Mouse (Mus musculus): ENCODE measurements around the gene Zfp628. TPM values are rescaled to one million over a fixed set of nuclear protein-coding genes. Genes with fewer than 3 reads are reported as not detected.
A peak's percentile ranks its signal among the peaks of the same experiment; 100 is the strongest.

The Zfp628 gene
- 8.0 TPM for polyA plus RNA-seq (2012; fragmentation: generic; extraction: Trizol)

DNA sequence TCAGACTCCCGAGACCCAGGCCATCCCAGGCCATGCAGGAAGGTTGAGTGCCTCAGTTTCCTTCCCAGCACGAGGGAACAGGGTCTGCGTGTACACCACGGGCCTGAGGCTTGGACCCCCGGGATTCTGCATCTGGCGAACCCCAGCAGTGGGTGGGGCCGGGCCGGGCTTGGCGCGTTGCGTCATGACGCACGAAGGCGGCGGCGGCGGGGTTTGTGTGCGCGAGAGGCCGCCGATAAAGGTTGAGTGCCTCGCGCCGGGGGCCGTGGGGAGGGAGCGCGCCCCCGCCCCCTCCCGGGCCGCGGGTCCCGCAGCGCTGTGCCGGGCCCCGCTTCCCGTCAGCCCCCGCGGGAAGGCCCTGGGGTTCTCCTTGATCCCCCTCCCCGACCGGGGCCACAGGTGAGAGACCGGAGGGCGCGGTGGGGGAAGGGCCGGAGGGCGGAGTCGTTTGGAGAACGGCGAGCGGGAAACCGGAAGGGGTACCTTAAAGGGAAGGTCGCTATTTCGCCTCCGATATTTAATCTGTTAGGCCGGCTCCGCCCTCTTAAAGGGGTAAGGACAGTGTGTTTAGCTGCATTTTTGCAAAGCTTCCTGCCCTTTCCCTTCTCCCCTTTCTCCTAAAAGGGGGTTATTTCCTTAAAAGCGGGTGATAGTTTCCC is at the start of gene Zfp628:
Gene Zfp628, plus strand, starts transcription at position 211 of the 659 bp plus-strand sequence.
- TF ChIP-seq REST (IDR thresholded peaks at IDR 0.05; ENCODE audit: insufficient read depth, insufficient read length) (no peak), SRF (IDR thresholded peaks at IDR 0.05; ENCODE audit: control insufficient read depth, insufficient read length, low read depth) (peak; percentile 86), TCF12 (IDR thresholded peaks at IDR 0.05; ENCODE audit: insufficient read depth, poor library complexity, severe bottlenecking) (no peak), POLR2A (IDR thresholded peaks at IDR 0.05; ENCODE audit: insufficient read length, low read depth) (peak; percentile 90), MAX (IDR thresholded peaks at IDR 0.05; ENCODE audit: low read depth) (no peak), MYOD1 (IDR thresholded peaks at IDR 0.05; ENCODE audit: control insufficient read depth in 1 of 3, insufficient read length in 2 of 3, low read depth in 2 of 3) (no peak), POLR2AphosphoS2 (IDR thresholded peaks at IDR 0.05; ENCODE audit: insufficient read length, low read depth) (peak; percentile 93), E2F4 (IDR thresholded peaks at IDR 0.05; ENCODE audit: insufficient read depth) (no peak), CEBPB (IDR thresholded peaks at IDR 0.05; ENCODE audit: insufficient read depth, poor library complexity, severe bottlenecking) (no peak), TCF3 (IDR thresholded peaks at IDR 0.05; ENCODE audit: insufficient read length, low read depth) (no peak), USF1 (IDR thresholded peaks at IDR 0.05; ENCODE audit: low read depth) (no peak), MYOG (IDR thresholded peaks at IDR 0.05; ENCODE audit: control insufficient read depth in 1 of 3, insufficient read depth in 1 of 3, insufficient read length in 2 of 3, low read depth in 2 of 3) (peak in 1 of 3 experiments; percentile 6)
- H3K79me2 ChIP-seq (ENCODE audit: control insufficient read depth, insufficient read depth): peaks cover 19% of the 10 kb centered on the region
- H3K27me3 ChIP-seq (ENCODE audit: control insufficient read depth, insufficient read depth, insufficient read length): peaks cover 5% of the 10 kb centered on the region
- peak within 1 kb of the TSS; percentile 82 for H3K4me3 ChIP-seq
- peak within 1 kb of the TSS; percentile 78 for H3ac ChIP-seq (ENCODE audit: control insufficient read depth, insufficient read length)
- H3K4me2 ChIP-seq (ENCODE audit: low read depth): peak within 1 kb of the TSS; percentile 80
- H3K36me3 ChIP-seq (ENCODE audit: control insufficient read depth, insufficient read depth): no peaks in the 10 kb centered on the region

DNA sequence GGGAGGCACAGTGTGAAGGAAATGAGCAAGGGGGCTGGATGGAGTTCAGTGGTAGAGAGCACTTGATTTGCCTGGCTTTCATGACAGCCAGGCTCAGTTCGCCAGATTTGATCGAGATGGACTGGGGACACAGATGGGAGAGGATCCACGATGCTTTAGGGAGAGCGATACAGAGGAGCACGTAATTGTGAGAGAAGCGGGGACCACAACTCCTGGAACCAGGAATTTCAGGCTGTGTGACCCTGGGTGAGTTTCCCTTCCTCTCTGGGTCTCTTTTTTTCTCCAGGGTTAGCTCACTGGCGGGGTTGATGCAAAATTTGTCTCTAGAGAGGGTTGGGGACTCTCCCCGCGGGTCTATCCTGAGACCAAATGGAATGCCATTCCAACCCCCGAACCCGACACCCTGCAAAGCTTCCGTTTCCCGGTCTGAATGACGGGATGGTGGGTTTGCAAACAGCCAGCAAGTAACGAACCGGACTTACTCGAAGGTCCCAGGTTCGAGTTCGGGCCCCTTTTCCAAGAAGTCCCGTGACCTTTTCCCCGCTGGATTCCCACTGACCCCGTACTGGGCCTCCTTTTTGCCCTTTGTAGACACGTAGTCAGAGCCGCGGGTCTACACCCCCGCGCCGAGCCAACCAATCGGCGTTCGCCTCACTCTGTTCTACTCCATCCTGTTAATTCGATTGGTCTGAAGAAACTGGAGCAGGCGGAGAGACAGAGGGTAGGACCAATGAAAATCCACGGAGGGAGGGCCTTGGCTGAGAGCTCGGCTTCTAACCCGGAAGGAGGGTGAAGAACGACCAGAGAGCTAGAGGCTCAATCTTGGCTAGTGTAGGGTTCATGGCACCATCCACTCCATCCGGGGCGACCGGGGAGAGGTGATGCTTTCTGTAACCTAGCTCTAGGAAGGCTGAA is 49.2 kb upstream of the Zfp628 start:
- Histone ChIP-seq H3K4me3 (peak overlapping the region; percentile 38), H3K36me3 (ENCODE audit: control insufficient read depth, insufficient read depth) (no peaks in the 10 kb centered on the region), H3ac (ENCODE audit: control insufficient read depth, insufficient read length) (no peak overlapping the region), H3K4me2 (ENCODE audit: low read depth) (peak overlapping the region; percentile 80), H3K27me3 (ENCODE audit: control insufficient read depth, insufficient read depth, insufficient read length) (no peaks in the 10 kb centered on the region), H3K79me2 (ENCODE audit: control insufficient read depth, insufficient read depth) (no peaks in the 10 kb centered on the region)
- TF ChIP-seq POLR2A (IDR thresholded peaks at IDR 0.05; ENCODE audit: insufficient read length, low read depth) (peak; percentile 51), USF1 (IDR thresholded peaks at IDR 0.05; ENCODE audit: low read depth) (no peak)

DNA sequence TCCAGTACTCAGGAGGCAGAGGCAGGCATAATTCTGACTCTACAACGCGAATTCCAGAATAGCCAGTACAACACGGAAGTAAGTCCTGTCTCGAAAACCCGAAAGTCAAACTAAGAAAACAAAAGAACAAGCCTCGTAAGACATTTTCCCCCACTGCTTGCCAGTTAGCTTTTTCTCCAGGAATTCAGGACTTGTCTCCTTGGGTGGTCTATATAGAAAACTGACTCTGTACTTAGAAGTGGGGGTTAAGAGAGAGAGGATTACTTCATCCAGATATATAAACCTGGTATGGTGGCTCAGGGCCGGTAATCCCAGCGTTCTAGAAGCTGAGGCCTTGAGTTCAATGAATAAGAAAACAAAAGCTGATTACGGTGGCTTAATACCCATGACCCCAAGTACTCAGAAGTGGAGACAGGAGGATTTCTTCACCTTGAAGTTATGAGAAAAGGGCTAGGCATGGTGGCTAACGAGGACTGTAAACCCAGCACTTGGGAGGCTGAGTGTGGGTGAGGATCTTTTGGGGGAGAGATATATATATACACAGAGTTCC is 48.3 kb upstream of the Zfp628 start:
- TF ChIP-seq CEBPB (IDR thresholded peaks at IDR 0.05; ENCODE audit: insufficient read depth, poor library complexity, severe bottlenecking): no peak
- TF ChIP-seq MYOG (IDR thresholded peaks at IDR 0.05; ENCODE audit: control insufficient read depth in 1 of 3, insufficient read depth in 1 of 3, insufficient read length in 2 of 3, low read depth in 2 of 3): no peak
- no peak for TF ChIP-seq MYOD1 (IDR thresholded peaks at IDR 0.05; ENCODE audit: control insufficient read depth in 1 of 3, insufficient read length in 2 of 3, low read depth in 2 of 3)
- TF ChIP-seq TCF3 (IDR thresholded peaks at IDR 0.05; ENCODE audit: insufficient read length, low read depth): no peak
- TF ChIP-seq POLR2AphosphoS2 (IDR thresholded peaks at IDR 0.05; ENCODE audit: insufficient read length, low read depth): no peak
- TF ChIP-seq MAX (IDR thresholded peaks at IDR 0.05; ENCODE audit: low read depth): no peak
- no peak for TF ChIP-seq REST (IDR thresholded peaks at IDR 0.05; ENCODE audit: insufficient read depth, insufficient read length)
- TF ChIP-seq E2F4 (IDR thresholded peaks at IDR 0.05; ENCODE audit: insufficient read depth): no peak
- TF ChIP-seq USF1 (IDR thresholded peaks at IDR 0.05; ENCODE audit: low read depth): no peak
- no peak for TF ChIP-seq SRF (IDR thresholded peaks at IDR 0.05; ENCODE audit: control insufficient read depth, insufficient read length, low read depth)
- TF ChIP-seq POLR2A (IDR thresholded peaks at IDR 0.05; ENCODE audit: insufficient read length, low read depth): no peak
- TF ChIP-seq TCF12 (IDR thresholded peaks at IDR 0.05; ENCODE audit: insufficient read depth, poor library complexity, severe bottlenecking): no peak
- peak overlapping the region; percentile 38 for H3K4me3 ChIP-seq

DNA sequence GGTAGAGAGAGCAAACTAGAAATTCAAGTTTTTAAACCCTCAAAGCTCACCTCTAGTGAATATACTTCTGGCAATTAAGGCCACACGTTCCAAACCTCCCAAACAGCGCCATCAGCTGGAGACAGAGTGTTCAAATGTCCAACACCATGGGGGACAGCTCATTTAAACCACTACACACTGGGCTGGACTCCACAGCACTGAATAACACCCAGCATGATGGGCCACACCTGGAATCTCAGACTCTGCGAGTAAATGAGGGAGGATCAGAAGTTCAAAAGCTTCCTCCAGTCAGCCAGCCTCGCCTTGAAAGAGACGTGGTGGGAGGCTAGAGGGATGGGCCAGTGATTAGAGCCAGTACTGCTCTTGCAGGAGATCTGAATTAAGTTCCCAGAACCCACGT is 44.9 kb upstream of the Zfp628 start, which contains the start of gene Isoc2b:
Gene Isoc2b, minus strand, starts transcription at position 126 of the 400 bp plus-strand sequence.
- Histone ChIP-seq H3ac (ENCODE audit: control insufficient read depth, insufficient read length) (no peak within 1 kb of the TSS), H3K4me2 (ENCODE audit: low read depth) (no peak within 1 kb of the TSS), H3K27me3 (ENCODE audit: control insufficient read depth, insufficient read depth, insufficient read length) (no peaks in the 10 kb centered on the region), H3K79me2 (ENCODE audit: control insufficient read depth, insufficient read depth) (no peaks in the 10 kb centered on the region), H3K36me3 (ENCODE audit: control insufficient read depth, insufficient read depth) (no peaks in the 10 kb centered on the region), H3K4me3 (no peak within 1 kb of the TSS)
- TF ChIP-seq E2F4 (IDR thresholded peaks at IDR 0.05; ENCODE audit: insufficient read depth): no peak
- no peak for TF ChIP-seq POLR2A (IDR thresholded peaks at IDR 0.05; ENCODE audit: insufficient read length, low read depth)
- no peak for TF ChIP-seq MYOD1 (IDR thresholded peaks at IDR 0.05; ENCODE audit: control insufficient read depth in 1 of 3, insufficient read length in 2 of 3, low read depth in 2 of 3)
- TF ChIP-seq TCF12 (IDR thresholded peaks at IDR 0.05; ENCODE audit: insufficient read depth, poor library complexity, severe bottlenecking): no peak
- TF ChIP-seq MYOG (IDR thresholded peaks at IDR 0.05; ENCODE audit: control insufficient read depth in 1 of 3, insufficient read depth in 1 of 3, insufficient read length in 2 of 3, low read depth in 2 of 3): no peak
- TF ChIP-seq CEBPB (IDR thresholded peaks at IDR 0.05; ENCODE audit: insufficient read depth, poor library complexity, severe bottlenecking): no peak
- no peak for TF ChIP-seq TCF3 (IDR thresholded peaks at IDR 0.05; ENCODE audit: insufficient read length, low read depth)
- TF ChIP-seq REST (IDR thresholded peaks at IDR 0.05; ENCODE audit: insufficient read depth, insufficient read length): no peak
- no peak for TF ChIP-seq POLR2AphosphoS2 (IDR thresholded peaks at IDR 0.05; ENCODE audit: insufficient read length, low read depth)
- no peak for TF ChIP-seq SRF (IDR thresholded peaks at IDR 0.05; ENCODE audit: control insufficient read depth, insufficient read length, low read depth)
- no peak for TF ChIP-seq USF1 (IDR thresholded peaks at IDR 0.05; ENCODE audit: low read depth)
- no peak for TF ChIP-seq MAX (IDR thresholded peaks at IDR 0.05; ENCODE audit: low read depth)

More for the DNA sequence above, 48.3 kb upstream of the Zfp628 start:
- Histone ChIP-seq H3K36me3 (ENCODE audit: control insufficient read depth, insufficient read depth) (no peaks in the 10 kb centered on the region), H3K4me2 (ENCODE audit: low read depth) (peak overlapping the region; percentile 70), H3K79me2 (ENCODE audit: control insufficient read depth, insufficient read depth) (no peaks in the 10 kb centered on the region), H3K27me3 (ENCODE audit: control insufficient read depth, insufficient read depth, insufficient read length) (no peaks in the 10 kb centered on the region), H3ac (ENCODE audit: control insufficient read depth, insufficient read length) (no peak overlapping the region)

Data from myocyte (in vitro differentiated cells).